Mouse (Mus musculus) heart, postnatal 36 days (tissue): ENCODE results near the gene Gdf11. TPM values are rescaled to one million over a fixed set of nuclear protein-coding genes. Genes with fewer than 3 reads are reported as not detected.
A peak's percentile ranks its signal among the peaks of the same experiment; 100 is the strongest.

Experiments
- DNase-seq, 2 experiments: peaks; one replicate each; pipeline ENCODE4 v3.0.0; 2021 to 2022
- intact Hi-C: fragments of 180-260 bp; cut with DNase I; formaldehyde crosslinking; loops from one replicate; pipeline ENCODE4 v1.15.1; 2025
- total RNA-seq, 2 experiments: library from RNA; stranded (reverse); gene quantifications; 2 replicates each; pipeline ENCODE4 v1.2.3; 2021

Gene Gdf11
- total RNA-seq, 2 experiments from 2014 or later = 1.9 to 2.8 TPM

DNA sequence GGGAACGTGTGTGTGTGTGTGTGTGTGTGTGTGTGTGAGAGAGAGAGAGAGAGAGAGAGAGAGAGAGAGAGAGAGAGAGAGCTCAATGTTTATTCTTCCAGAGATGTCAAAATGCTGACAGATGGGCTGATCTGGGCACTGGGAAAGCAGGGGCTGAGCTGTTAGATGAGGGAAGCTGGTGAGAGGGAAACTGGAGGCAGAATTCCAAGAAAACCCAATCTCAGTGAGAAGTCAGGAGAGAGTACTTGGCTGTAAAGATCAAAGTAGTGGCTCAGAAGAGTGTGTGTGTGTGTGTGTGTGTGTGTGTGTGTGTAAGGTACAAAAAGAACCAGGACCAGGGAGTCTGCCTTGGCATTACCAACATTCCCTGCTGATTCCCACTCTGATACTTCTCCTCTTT lies 6.0 kb upstream of the Gdf11 start:
- no peak for DNase-seq
- intact Hi-C loops = loop anchor here (5.0 to 10.0 kb wide), 4 partner anchors 35 to 273 kb away; partner anchors contain the start of genes Pym1 and Rps26

GRCm38 (mm10) chr10:128896807-128897206 lies 5.3 kb upstream of the Gdf11 start:
- intact Hi-C loops = loop anchor here (5.0 to 10.0 kb wide), 4 partner anchors 35 to 272 kb away; partner anchors contain the start of genes Pym1 and Rps26
- DNase-seq = no peak

DNA sequence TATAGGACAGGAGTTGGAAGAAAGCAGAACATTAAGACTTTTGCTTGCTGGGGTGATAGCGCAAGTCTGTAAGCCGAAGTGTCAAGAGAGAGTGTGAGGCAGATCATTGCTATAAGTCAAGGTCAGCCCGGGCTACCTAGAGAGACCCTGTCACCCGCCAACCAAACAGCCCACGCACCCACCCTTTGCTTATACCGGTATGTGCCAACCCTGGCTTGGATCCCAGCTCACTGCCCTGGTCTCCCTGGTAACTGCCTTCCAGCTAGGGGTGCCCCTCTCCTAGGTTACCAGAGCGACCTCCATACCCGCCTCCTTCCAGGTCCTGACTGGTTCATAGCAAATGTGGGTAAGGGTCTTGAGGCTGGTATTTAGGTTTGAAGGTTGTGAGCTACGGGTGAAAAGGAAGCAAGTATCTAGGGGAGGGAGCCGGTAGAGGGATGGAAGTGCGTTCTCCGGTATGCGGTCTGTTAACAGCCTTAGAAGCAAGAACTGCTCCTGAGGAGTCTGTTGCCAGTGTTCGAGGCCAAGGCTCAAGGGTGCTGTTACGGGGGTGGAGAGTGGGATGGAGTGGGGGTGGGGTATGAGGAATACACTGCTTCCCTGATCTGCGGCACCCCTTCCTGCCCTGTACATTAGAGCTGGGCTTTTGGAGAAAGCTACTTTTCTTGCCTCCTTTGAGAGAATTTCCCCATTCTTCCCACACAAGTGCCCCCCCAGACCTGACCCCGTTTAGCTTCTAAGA lies 4.6 kb upstream of the Gdf11 start:
- DNase-seq = no peak

DNA sequence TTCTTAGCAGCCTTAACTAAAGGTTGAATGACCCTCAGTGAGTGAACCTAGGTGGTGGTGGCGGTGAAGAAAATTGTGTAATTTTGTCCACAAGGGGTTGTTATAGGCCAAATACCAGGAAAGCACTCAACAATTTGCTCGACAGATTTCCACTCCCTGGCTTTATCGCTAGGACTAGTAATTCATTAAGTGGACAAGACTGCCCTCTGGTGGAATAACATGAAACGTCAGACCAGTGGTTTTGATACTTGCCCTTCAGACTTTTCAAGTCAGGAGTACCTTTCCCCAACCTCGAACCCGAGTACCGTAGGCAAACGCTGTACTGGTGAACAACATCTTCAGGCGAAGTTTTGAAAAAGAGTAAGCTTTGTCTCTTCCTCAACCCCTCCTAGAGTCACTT lies 3.9 kb upstream of the Gdf11 start:
- intact Hi-C loops = loop anchor here (1.0 to 10.0 kb wide), 6 partner anchors 33 to 271 kb away; partner anchors contain the start of genes Pym1 and Rps26
- DNase-seq = peak; percentile 77 to 79

More for the DNA sequence above, 4.6 kb upstream of the Gdf11 start:
- intact Hi-C loops = loop anchor here (1.0 to 10.0 kb wide), 6 partner anchors 34 to 271 kb away; partner anchors contain the start of genes Pym1 and Rps26

GRCm38 (mm10) chr10:128892246-128892645 lies 728 bp upstream of the Gdf11 start:
- intact Hi-C loops = loop anchor here (2.0 to 10.0 kb wide), 2 partner anchors 119 to 267 kb away; partner anchors contain the start of gene Rps26
- DNase-seq = no peak

DNA sequence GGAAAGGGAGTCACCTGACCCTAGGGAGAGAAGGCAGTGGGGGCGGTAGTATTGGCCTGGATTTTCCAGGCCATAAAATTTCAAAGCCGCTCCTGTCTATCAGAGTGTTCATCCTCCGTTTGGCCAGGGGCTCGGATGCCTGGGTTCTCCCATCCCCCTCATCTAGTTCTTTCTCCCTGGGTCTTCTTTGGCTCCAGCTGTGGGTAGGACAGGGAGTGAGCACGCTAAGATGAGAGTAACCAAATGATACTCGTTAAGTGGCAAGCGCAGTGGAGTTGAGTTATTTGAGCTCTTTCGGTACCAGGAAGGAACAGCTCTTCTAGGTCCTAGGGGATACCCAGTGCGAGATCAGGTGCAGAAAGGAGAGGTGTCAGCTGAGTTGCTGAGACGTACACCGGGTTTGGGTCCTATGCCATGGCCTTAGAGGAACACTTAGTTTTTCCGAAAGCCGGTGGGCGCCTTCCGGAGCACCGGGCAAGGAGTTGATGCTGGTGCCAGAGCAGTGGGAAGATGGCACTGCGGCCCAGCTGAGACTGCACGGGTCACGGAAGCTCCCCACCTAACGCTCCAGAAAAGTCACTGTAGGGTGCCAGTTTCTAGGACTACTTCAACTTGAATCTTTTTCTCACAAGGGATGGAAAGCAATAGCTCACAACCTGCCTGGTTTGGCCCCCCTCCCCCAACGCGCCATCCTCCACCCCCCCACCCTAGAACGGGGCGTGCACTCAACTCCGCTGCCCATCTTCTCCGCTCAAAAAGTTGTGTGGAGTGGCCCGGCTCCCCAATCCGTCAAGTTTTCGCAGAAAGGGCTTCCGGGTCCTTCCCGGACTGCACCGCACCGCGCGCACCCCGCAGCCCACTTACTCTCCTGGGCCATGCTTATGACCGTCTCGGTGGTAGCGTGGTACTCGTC lies 879 bp downstream of the Gdf11 start:
- intact Hi-C loops = loop anchor here (10.0 kb wide), 1 partner anchor 266 kb away; the partner anchor contains the start of gene Rps26
- no peak for DNase-seq

GRCm38 (mm10) chr10:128889846-128890245 lies 1.7 kb downstream of the Gdf11 start:
- no peak for DNase-seq
- intact Hi-C loops = loop anchor here (10.0 kb wide), 1 partner anchor 265 kb away; the partner anchor contains the start of gene Rps26

- DNase-seq = no peak
- intact Hi-C loops = no loop called here
These were observed 2.3 kb downstream of the Gdf11 start for GRCm38 (mm10) chr10:128888941-128889827.

DNA sequence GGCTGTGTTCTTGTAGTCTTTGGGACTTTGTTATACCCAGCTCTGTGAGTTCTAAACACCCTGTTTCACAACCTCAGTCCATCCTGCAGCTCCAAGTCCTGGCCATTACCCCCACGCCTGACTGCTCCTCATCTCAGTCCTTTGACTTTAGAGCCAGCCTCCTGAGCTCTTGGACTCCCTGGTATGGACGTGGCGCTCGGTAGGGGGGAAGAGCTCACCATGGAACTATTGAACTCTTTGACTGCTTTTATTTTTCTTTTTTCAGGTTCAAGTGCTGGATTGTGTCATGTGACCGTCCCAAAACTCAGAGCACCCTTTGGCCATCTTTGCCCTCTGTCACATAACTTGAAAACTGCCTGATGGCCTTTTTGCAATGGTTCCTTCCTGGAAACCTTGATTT lies 9.5 kb downstream of the Gdf11 start:
- intact Hi-C loops = no loop called here
- DNase-seq = no peak

DNA sequence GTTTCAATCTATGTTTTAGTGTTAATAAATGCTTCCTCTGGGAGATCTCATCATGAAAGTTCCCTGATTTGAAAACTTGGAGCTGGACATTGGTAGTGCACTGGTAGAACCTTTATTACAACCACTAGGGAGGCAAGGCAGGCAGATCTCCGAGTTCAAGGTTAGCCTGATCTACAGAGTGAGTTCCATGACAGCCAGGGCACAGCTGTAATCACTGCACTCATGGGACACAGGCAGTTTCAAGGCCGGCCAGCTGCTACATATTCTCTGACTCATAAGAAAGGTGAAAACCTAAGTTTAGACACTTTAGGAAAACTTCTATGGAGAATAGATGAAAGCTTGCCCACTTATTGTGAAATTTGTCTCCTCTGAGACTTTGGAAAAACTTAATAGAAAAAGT lies 12.7 kb downstream of the Gdf11 start:
- no peak for DNase-seq
- intact Hi-C loops = no loop called here

GRCm38 (mm10) chr10:128878291-128878690 lies 13.2 kb downstream of the Gdf11 start:
- intact Hi-C loops = no loop called here
- no peak for DNase-seq

GRCm38 (mm10) chr10:128870341-128870740 lies 21.2 kb downstream of the Gdf11 start:
- intact Hi-C loops = no loop called here
- DNase-seq = no peak

DNA sequence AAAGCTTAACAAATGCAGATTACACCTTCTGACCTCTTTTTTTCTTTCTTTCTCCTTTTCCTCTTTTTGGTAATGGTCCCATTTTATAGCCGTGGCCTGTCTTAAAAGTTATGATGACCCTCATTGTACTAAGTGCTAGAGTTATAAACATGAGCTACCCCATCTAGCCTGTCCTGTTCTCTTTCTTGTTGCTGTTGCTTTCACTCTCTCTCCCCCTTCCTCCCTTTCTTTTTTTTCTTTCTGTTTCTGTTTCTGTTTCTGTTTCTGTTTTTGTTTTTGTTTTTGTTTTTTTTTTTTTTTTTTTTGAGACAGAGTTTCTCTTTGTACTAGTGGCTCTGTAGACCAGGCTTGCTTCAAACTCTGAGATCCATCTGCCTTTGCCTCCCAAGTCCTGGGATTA lies 25.0 kb downstream of the Gdf11 start:
- intact Hi-C loops = no loop called here
- no peak for DNase-seq

DNA sequence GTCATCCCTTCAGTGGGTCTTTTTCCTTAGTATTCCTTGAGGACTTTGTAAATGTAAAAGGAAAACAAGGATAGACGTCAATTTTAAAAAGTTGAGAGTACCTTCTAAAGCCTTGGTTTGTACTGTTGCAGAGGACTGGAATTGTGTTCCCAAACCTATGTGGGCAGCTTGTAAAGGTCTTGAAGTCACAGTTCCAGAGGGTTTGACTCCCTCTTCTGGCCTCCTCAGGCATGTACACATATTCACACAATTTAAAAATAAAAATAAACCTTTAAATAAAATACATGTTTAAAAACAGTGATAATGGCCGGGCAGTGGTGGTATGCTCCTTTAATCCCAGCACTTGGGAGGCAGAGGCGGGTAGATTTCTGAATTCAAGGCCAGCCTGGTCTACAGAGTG lies 25.5 kb downstream of the Gdf11 start:
- no peak for DNase-seq
- intact Hi-C loops = no loop called here

DNA sequence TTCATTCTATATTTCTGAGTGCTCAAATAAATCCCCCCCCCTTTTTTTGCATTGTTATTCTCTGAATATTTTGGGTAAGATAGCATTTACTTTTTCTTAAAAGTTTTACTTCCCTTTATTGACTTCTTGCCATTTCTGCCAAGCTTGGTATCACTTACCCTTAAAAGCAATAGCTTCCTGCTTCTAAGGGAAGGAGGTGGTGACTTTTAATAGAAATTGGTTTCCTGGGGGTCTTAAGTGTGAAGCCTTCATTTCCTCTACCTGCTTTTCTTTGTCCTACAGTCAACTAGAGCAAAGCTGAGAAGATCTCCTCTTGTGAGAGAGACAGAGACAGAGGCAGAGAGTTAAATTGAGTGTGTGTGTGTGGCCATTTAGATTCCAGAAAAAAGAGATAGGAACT lies 30.3 kb downstream of the Gdf11 start:
- DNase-seq = no peak
- intact Hi-C loops = loop anchor here (5.0 kb wide), 1 partner anchor 36 kb away; no protein-coding TSS in a partner anchor

DNA sequence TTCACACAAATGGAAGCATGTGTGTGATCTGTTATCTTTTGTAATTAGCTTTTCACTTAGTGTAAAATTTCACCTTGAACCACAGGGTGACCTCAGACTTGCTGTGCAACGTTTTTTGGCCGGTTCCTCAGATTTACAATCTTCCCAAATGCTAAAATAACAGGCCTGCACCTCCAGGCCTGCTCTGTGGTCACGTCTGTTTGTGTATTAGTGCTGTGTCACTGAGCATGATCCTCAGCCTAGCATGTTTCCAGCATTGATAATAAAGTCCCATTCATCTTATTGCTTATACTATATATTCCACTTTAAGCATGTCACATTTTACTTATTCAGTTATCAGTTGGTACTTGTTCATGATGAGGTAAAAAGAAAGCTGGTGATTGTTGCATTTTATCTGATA lies 41.2 kb downstream of the Gdf11 start:
- DNase-seq = no peak
- intact Hi-C loops = no loop called here

DNA sequence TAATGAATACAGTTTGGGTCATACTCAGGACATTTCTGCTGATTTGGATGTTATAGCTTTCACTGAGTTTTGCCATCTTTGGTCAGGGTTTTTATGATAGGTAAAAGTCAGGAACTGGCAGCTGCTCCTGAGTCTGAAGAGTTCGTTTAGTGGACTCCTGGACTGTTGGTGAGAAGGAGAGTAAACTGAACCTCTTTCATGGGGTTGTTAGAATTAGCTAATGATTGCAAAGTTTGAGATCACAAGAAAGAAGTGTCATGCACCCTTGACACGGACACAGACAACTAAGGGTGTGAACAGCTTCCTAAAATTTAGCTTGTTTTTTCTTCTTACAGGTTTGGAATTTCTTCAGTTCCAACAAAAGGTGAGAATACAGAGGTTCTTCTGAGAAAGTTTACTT lies 43.1 kb downstream of the Gdf11 start:
- intact Hi-C loops = no loop called here
- DNase-seq = no peak

- intact Hi-C loops = no loop called here
- no peak for DNase-seq
These were observed 44.9 kb downstream of the Gdf11 start for GRCm38 (mm10) chr10:128846664-128847063.

GRCm38 (mm10) chr10:128845516-128845915 lies 46.0 kb downstream of the Gdf11 start:
- intact Hi-C loops = loop anchor here (1.0 kb wide), 1 partner anchor 50 kb away; no protein-coding TSS in a partner anchor
- DNase-seq = no peak

DNA sequence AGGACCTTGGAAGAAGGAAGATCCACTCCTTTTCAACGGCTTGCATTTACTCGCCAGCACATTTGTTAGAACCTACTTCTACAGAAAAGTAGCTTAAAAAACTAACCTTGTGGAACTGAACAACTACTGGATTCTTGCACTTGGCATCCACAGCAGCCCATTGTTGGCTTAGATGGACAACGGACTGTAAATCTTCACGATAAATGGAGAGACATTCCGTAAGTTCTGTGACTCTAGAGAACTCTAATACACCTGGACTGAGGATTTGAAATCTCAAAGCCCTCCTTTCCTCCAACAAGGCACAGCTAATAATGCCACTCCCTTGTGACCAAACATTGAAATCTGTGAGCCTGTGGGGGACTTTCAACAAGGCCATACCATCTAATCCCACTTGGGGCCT lies 48.3 kb downstream of the Gdf11 start:
- intact Hi-C loops = loop anchor here (5.0 kb wide), 1 partner anchor 134 kb away; no protein-coding TSS in a partner anchor
- DNase-seq = no peak
